Mouse (Mus musculus): ENCODE data around the gene Epm2aip1. TPM values are rescaled to one million over a fixed set of nuclear protein-coding genes. Genes with fewer than 3 reads are reported as not detected.
A peak's percentile ranks its signal among the peaks of the same experiment; 100 is the strongest.

Epm2aip1 gene
- total RNA-seq (2012; rRNA removed) (3.3 and 3.4 TPM in 2 replicates), polyA plus RNA-seq (2012; ENCODE audit: insufficient read depth in 1 of 2, insufficient read length in 2 of 2, low read depth in 1 of 2, low replicate concordance in 2 of 2, missing spikeins in 1 of 2) (1 to 10 TPM in 1 of 2 experiments, not detected in 1; 7.4 TPM)

DNA sequence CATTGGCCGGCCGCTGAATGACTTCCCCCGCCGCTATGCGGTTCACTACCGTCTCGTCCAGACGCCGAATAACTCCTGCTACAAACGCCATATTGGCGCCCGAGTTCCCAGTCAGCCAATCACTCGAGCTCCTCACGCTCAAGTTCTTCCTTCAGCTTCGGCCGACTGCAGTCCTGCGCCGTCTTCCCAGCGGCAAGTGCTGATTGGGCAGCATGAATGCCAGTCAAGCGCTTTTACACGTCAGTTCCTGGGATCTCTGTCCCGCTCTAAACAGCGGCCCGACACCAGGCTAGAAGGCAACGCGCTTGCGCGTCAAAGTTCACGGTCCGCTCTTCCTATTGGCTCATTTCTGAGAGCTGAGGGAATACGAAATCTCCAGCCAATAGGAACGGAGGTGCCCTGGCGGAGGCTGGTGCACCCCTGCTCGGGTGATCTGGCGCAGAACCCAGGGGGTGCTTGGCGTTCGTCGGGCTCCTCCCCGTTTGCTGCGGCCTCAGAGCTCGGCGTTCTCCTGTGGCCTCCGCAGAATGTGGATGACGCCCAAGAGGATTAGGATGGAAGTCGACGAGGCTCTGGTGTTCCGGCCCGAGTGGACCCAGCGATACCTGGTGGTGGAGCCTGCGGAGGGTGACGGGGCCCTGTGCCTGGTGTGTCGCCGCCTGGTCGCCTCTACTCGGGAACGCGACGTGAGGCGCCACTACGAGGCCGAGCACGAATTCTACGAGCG, at the start of gene Epm2aip1, which contains the start of gene Mlh1:
Gene Epm2aip1, plus strand, starts transcription at position 496 of the 727 bp plus-strand sequence.
Gene Mlh1, minus strand, starts transcription at position 358 of the 727 bp plus-strand sequence.
- peaks cover 0 to 44% of the 10 kb centered on the region in 2 experiments; a peak in 3 of 4 replicates for H3K36me3 ChIP-seq (ENCODE audit: control insufficient read depth in 1 of 2, insufficient read depth in 2 of 2, low read length in 2 of 2)
- TF ChIP-seq MEF2A (IDR thresholded peaks at IDR 0.05; ENCODE audit: extremely low read depth, insufficient replicate concordance, low read depth, low read length, poor library complexity, severe bottlenecking) (no peak), MYC (IDR thresholded peaks at IDR 0.05; ENCODE audit: low read depth, low read length) (no peak), ZNF384 (IDR thresholded peaks at IDR 0.05; ENCODE audit: low read depth, low read length) (no peak), NELFE (IDR thresholded peaks at IDR 0.05; ENCODE audit: low read depth, low read length) (peak; percentile 93), E2F4 (IDR thresholded peaks at IDR 0.05; ENCODE audit: borderline replicate concordance, low read depth, low read length) (no peak; the same call in 1 of the 2 replicates), ETS1 (IDR thresholded peaks at IDR 0.05; ENCODE audit: low read depth, low read length) (peak; percentile 34; the same call in 1 of the 2 replicates), HCFC1 (IDR thresholded peaks at IDR 0.05; ENCODE audit: low read depth, low read length) (peak; percentile 86), RAD21 (IDR thresholded peaks at IDR 0.05; ENCODE audit: low read depth, low read length) (no peak), NRF1 (IDR thresholded peaks at IDR 0.05; ENCODE audit: insufficient read depth, low read depth, low read length, poor library complexity, severe bottlenecking) (peak; percentile 91), POLR2A (IDR thresholded peaks at IDR 0.05; ENCODE audit: control insufficient read depth in 1 of 2, insufficient read depth in 1 of 2, low read depth in 1 of 2, low read length in 2 of 2, poor library complexity in 1 of 2) (peak; percentile 71 to 91), CTCF (IDR thresholded peaks at IDR 0.05 in 2 of 3, conservative IDR thresholded peaks at IDR 0.05 in 1 of 3; ENCODE audit: control insufficient read depth in 1 of 3, insufficient read depth in 1 of 3, low read depth in 2 of 3, low read length in 3 of 3, poor library complexity in 1 of 3, severe bottlenecking in 1 of 3) (no peak), MXI1 (IDR thresholded peaks at IDR 0.05; ENCODE audit: low read depth, low read length) (peak; percentile 87), CHD1 (IDR thresholded peaks at IDR 0.05; ENCODE audit: low read depth, low read length) (0 out of 2 replicates have a peak, but pooled peaks have one; percentile 85), UBTF (IDR thresholded peaks at IDR 0.05; ENCODE audit: borderline replicate concordance, insufficient read depth, low read depth, low read length) (peak; percentile 86; the same call in 1 of the 2 replicates), POLR2AphosphoS2 (IDR thresholded peaks at IDR 0.05; ENCODE audit: low read length) (peak; percentile 83; the same call in 1 of the 2 replicates), CHD2 (IDR thresholded peaks at IDR 0.05; ENCODE audit: low read length) (peak; percentile 61), RCOR1 (IDR thresholded peaks at IDR 0.05; ENCODE audit: low read depth, low read length) (no peak), ZC3H11A (IDR thresholded peaks at IDR 0.05; ENCODE audit: low read depth, low read length) (no peak), MAX (IDR thresholded peaks at IDR 0.05; ENCODE audit: low read length) (peak; percentile 36; the same call in 1 of the 2 replicates), MYB (IDR thresholded peaks at IDR 0.05; ENCODE audit: low read depth, low read length) (no peak), BHLHE40 (IDR thresholded peaks at IDR 0.05; ENCODE audit: borderline replicate concordance, low read depth, low read length) (0 out of 2 replicates have a peak, but pooled peaks have one; percentile 42), MAFK (IDR thresholded peaks at IDR 0.05; ENCODE audit: borderline replicate concordance, low read depth, low read length) (no peak), KAT2A (conservative IDR thresholded peaks at IDR 0.05; ENCODE audit: low read depth, low read length) (peak; percentile 64; the same call in 1 of the 2 replicates), TAL1 (IDR thresholded peaks at IDR 0.05; ENCODE audit: low read length) (no peak), TCF12 (IDR thresholded peaks at IDR 0.05; ENCODE audit: low read depth, low read length) (peak; percentile 4; the same call in 1 of the 2 replicates), ZMIZ1 (IDR thresholded peaks at IDR 0.05; ENCODE audit: low read depth, low read length) (peak; percentile 89; the same call in 1 of the 2 replicates), SIN3A (IDR thresholded peaks at IDR 0.05; ENCODE audit: low read length) (peak; percentile 72), TBP (IDR thresholded peaks at IDR 0.05; ENCODE audit: low read depth, low read length) (peak; percentile 90)

More for the DNA sequence above, at the start of gene Epm2aip1, which contains the start of gene Mlh1:
- Histone ChIP-seq H3K27ac (ENCODE audit: control insufficient read depth, low read depth, low read length) (peak within 1 kb of the TSS; percentile 82), H3K79me2 (ENCODE audit: control insufficient read depth, insufficient read depth, low read length, poor library complexity) (peaks cover 46% of the 10 kb centered on the region), H3K4me3 (ENCODE audit: control insufficient read depth in 1 of 2, insufficient read depth in 1 of 2, low read depth in 2 of 2, low read length in 2 of 2) (peak within 1 kb of the TSS; percentile 88 to 94), H3K9me3 (replicated peaks; ENCODE audit: insufficient read depth, low read length) (no peaks in the 10 kb centered on the region), H3K9ac (ENCODE audit: control insufficient read depth, low read depth, low read length, poor library complexity, severe bottlenecking) (peak within 1 kb of the TSS; percentile 90), H3K27me3 (ENCODE audit: control insufficient read depth in 1 of 2, insufficient read depth in 2 of 2, low read length in 2 of 2) (no peaks in the 10 kb centered on the region), H3K4me1 (ENCODE audit: control insufficient read depth in 1 of 2, insufficient read depth in 2 of 2, low read length in 2 of 2) (peaks cover 10 to 11% of the 10 kb centered on the region in 2 experiments)
- peak; percentile 100 for DNase-seq (ENCODE audit: low read depth, low spot score)

Data from MEL (cell line).